Comparison of ENCODE assay signal across 10 mouse cellular contexts in genomic region chr12:33172926-33173325, GRCm38 (mm10).
"Had no signal": no experiment of that assay in that cellular context is flagged by ENCODE, and none has a peak within 500 bp of the region (broad histone marks: within the 10 kb centered on the region; RNA-seq: fewer than 3 reads in every experiment).

No protein-coding gene starts in this region.

- DNase-seq: lung, adult 2 months; lung, postnatal 14 days; lung, postnatal 36 days; right cerebral cortex, postnatal 14 days; spleen, adult 18-20 months; thymus, adult 18-20 months; thymus, postnatal 14 days; thymus, postnatal 36 days had no signal

- ATAC-seq: midbrain, embryonic 13.5 days; midbrain, embryonic 15.5 days had no signal
